Mouse (Mus musculus) megakaryocyte, embryonic 14.5 days (primary cell): ENCODE measurements around the gene Tmbim6. TPM values are rescaled to one million over a fixed set of nuclear protein-coding genes. Genes with fewer than 3 reads are reported as not detected.

Experiments
- H3K27me3 ChIP-seq: replicated peaks from 2 replicates; pipeline ENCODE3; 2012; ENCODE audit warnings: inconsistent platforms
- H3K36me3 ChIP-seq: replicated peaks from 2 replicates; pipeline ENCODE3; 2012; ENCODE audit warnings: low read length, inconsistent platforms, mixed read lengths
- H3K4me1 ChIP-seq: 2 replicates; pipeline ENCODE4 v1.6.1; 2012; ENCODE audit warnings: inconsistent platforms
- H3K4me3 ChIP-seq: replicated peaks from 2 replicates; pipeline ENCODE3; 2012; ENCODE audit warnings: moderate library complexity, mild to moderate bottlenecking, inconsistent platforms
- H3K9me3 ChIP-seq: 2 replicates; pipeline ENCODE4 v1.6.1; 2012; ENCODE audit warnings: inconsistent platforms
- FLI1 ChIP-seq: IDR thresholded peaks from 2 replicates; pipeline ENCODE4 v1.6.1; 2012; ENCODE audit warnings: low read length, inconsistent platforms, mixed read lengths
- GATA1 ChIP-seq: IDR thresholded peaks from 3 replicates; pipeline ENCODE4 v1.6.1; 2012; ENCODE audit warnings: mixed read lengths, low read length, inconsistent platforms, borderline replicate concordance
- polyA plus RNA-seq: library from polyadenylated mRNA; stranded (reverse); fragments of >175 nt; gene quantifications from 2 replicates; pipeline ENCODE4 v1.2.3, GENCODE M21; 2012; ENCODE audit warnings: low replicate concordance; ENCODE audit not compliant: insufficient read depth

Gene Tmbim6
- polyA plus RNA-seq, 1 experiment = 441 TPM

- Histone ChIP-seq H3K27me3 (peaks cover 2% of the 10 kb centered on the region), H3K36me3 (peaks cover 61% of the 10 kb centered on the region), H3K9me3 (no peaks in the 10 kb centered on the region), H3K4me3 (no peak overlapping the region), H3K4me1 (peaks cover 35% of the 10 kb centered on the region)
- TF ChIP-seq GATA1 (no peak), FLI1 (no peak)
Measured at GRCm38 (mm10) chr15:99430394-99430793, 37.7 kb downstream of the Tmbim6 start.

DNA sequence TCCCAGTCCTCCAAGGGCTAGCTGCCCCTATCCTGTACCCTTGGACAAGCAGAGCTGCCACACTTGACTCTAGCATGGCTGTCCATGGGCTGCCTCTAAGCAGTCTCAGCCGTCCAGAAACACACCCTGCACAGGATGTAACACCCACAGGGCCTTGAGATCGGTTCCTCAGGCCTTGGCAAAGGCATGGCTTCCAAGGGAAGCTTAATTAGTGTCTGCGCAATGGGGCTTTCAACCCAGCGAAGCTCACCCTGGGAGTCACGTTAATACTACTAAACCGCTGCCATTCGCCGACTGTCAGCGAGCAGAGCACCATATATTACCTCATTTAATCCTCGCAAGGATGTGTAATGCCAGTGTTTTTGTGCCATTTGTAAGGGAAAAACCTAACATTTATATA, 38.4 kb downstream of the Tmbim6 start:
- Histone ChIP-seq H3K36me3 (peaks cover 55% of the 10 kb centered on the region), H3K4me1 (peaks cover 35% of the 10 kb centered on the region), H3K4me3 (no peak overlapping the region), H3K27me3 (no peaks in the 10 kb centered on the region), H3K9me3 (no peaks in the 10 kb centered on the region)
- no peak for TF ChIP-seq GATA1
- TF ChIP-seq FLI1 = no peak

DNA sequence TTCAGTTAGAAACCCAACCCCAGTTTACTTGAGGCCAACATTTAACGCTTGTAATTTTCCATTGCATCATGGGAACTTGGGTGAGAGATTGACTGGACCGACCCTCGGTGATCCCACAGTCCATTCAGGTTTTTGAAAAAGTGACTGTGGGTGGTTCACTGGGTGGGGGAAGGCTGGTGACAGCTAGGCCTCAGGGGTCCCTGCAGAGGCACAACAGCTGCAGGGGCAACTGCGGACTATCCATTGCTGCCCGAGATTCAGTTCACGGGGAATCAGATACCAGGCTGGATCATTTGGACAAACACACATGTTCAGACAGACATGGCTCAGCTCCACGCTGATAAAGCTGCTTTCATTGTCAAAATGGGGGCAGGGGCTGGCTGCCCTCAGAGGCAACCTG, 38.8 kb downstream of the Tmbim6 start:
- TF ChIP-seq GATA1 (no peak), FLI1 (no peak)
- no peaks in the 10 kb centered on the region for H3K9me3 ChIP-seq
- peaks cover 51% of the 10 kb centered on the region for H3K36me3 ChIP-seq
- no peak overlapping the region for H3K4me3 ChIP-seq
- peaks cover 37% of the 10 kb centered on the region for H3K4me1 ChIP-seq
- H3K27me3 ChIP-seq = no peaks in the 10 kb centered on the region

GRCm38 (mm10) chr15:99431967-99432366, 39.3 kb downstream of the Tmbim6 start:
- H3K36me3 ChIP-seq = peaks cover 46% of the 10 kb centered on the region
- H3K9me3 ChIP-seq = no peaks in the 10 kb centered on the region
- no peak overlapping the region for H3K4me3 ChIP-seq
- H3K4me1 ChIP-seq = peaks cover 41% of the 10 kb centered on the region
- no peaks in the 10 kb centered on the region for H3K27me3 ChIP-seq
- TF ChIP-seq FLI1 (no peak), GATA1 (no peak)

DNA sequence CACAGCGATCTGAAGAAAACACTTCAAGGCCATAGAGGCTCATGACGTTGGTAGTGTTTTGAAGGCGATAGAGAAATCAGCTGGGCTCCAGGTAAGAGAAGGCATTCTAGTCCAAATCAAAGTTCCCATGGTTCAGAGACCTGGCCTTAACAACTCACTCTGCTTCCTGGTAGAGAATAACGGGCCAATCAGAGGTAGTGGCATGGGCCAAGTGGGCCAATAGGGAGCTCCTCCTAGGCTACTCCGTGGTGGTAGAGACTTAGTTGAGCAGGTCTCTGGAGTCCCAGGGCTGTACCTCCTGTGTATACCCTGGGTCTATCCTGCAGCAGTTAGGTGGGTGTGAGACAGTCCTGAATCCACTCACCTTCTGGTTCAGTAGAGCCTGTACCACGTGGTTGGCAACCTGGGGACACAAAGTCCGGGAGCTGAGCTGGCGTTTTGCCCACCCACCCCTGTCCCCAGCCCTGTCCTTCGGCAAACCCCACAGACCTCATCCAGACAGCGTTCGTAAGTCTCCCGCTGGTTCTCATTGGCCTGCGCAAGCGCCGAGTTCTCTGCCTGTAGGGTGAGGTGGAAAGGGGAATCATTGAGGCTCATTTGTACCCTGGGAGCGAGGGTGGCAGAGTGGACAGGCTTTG, 40.5 kb downstream of the Tmbim6 start:
- H3K9me3 ChIP-seq = no peaks in the 10 kb centered on the region
- H3K4me1 ChIP-seq = peaks cover 42% of the 10 kb centered on the region
- no peaks in the 10 kb centered on the region for H3K27me3 ChIP-seq
- peaks cover 34% of the 10 kb centered on the region for H3K36me3 ChIP-seq
- no peak for TF ChIP-seq GATA1
- no peak for TF ChIP-seq FLI1
- no peak overlapping the region for H3K4me3 ChIP-seq

- Histone ChIP-seq H3K27me3 (no peaks in the 10 kb centered on the region), H3K9me3 (no peaks in the 10 kb centered on the region), H3K4me1 (peaks cover 43% of the 10 kb centered on the region), H3K4me3 (no peak overlapping the region), H3K36me3 (peaks cover 33% of the 10 kb centered on the region)
- no peak for TF ChIP-seq GATA1
- no peak for TF ChIP-seq FLI1
Measured at GRCm38 (mm10) chr15:99433913-99434312, 41.2 kb downstream of the Tmbim6 start.

GRCm38 (mm10) chr15:99438966-99439698, 46.5 kb downstream of the Tmbim6 start:
- Histone ChIP-seq H3K36me3 (peaks cover 3% of the 10 kb centered on the region), H3K27me3 (no peaks in the 10 kb centered on the region), H3K4me1 (peaks cover 29% of the 10 kb centered on the region), H3K9me3 (no peaks in the 10 kb centered on the region), H3K4me3 (no peak overlapping the region)
- TF ChIP-seq GATA1 (no peak), FLI1 (no peak)

DNA sequence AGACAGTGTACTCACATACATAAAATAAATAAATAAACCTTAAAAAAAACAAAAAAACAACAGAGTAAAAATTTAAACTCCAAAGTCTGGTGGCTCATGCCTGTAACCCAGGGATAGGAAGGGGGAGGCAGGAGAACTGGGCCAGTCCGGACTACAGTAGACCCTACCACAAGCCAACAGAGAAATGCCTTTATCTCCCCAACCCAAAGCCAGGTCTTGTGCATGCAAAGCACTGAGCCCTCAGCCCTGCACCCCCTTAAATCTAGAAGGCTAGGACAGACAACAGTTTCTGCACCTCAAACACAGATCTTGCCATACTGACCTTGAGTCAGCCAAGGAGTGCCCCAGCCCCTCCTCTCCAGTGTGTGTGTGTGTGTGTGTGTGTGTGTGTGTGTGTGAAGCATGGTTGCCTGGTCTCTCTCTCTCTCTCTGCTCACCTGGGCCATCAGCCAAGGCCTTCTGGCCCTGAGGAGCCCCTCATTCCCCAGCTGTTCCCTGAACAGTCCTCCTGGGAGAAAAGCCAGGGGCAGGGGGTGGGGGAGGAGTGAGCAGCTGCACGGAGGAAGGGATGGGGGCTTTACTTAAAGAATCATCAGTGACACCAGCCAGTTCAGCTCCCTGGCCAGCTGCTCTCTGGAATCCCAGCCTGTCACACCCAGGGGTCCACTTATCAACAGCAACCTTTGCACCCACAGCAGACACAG, 47.6 kb downstream of the Tmbim6 start:
- Histone ChIP-seq H3K4me3 (no peak overlapping the region), H3K36me3 (peaks cover 3% of the 10 kb centered on the region), H3K9me3 (no peaks in the 10 kb centered on the region), H3K4me1 (peaks cover 21% of the 10 kb centered on the region), H3K27me3 (no peaks in the 10 kb centered on the region)
- TF ChIP-seq GATA1 (no peak), FLI1 (no peak)

DNA sequence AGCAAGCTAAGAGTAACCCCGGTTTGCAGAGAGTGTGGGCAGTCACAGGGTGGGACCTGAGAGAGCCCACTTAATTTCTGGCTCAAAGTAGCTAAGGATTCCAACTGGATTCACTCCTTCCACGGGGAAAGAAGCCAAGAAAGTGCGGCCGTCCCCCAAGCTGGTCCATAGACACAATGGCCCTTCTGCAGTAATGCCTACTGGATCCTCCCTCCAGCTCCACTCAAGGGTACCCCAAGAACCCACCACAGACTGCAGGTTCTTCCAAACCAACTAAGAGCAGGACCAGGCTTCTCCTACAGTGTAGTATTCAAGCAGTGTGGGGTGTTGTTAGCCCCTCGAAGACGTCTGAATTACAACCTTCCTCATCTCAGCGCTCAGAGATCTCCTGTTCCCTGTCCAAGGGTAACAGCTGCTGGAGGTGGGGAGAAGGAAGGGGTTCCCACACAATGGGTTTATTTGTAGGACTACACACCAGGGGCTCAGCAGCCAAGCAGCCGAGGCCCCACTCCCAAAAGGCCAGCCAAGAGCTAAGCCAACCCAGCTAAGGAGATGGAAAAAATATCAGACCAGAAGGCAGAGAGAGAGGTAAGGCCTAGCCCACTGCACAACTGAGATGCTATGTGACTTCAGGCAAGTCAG, 48.3 kb downstream of the Tmbim6 start:
- H3K9me3 ChIP-seq = no peaks in the 10 kb centered on the region
- peaks cover 3% of the 10 kb centered on the region for H3K36me3 ChIP-seq
- TF ChIP-seq GATA1 = no peak
- TF ChIP-seq FLI1 = no peak
- peaks cover 20% of the 10 kb centered on the region for H3K4me1 ChIP-seq
- no peaks in the 10 kb centered on the region for H3K27me3 ChIP-seq
- H3K4me3 ChIP-seq = no peak overlapping the region
